Comparison of ENCODE assay signal across 22 mouse cellular contexts in the genomic region with DNA sequence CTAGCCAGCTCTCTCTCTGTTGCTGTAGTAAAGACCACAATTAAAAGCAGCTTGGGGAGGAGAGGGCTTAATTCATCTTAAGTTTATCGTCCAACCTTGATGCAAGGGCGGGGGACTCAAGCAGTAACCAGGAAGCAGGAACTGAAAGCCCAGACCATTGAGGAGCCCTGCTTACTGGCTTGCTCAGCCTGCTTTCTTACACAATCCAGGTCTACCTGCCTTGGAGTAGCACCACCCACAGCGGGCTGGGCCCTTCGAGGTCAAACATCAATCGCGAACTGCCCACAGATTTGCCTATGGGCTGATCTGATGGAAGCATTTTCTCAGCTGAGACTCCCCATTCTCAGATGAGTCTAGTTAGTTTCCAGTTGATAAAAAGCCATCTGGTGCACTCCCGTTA.
"Had no signal": no experiment of that assay in that cellular context is flagged by ENCODE, and none has a peak within 500 bp of the region (broad histone marks: within the 10 kb centered on the region; RNA-seq: fewer than 3 reads in every experiment).

No protein-coding gene starts in this region.

- H3K4me2 ChIP-seq: limb, embryonic 15.5 days; liver, embryonic 11.5 days; lung, embryonic 15.5 days had no signal

- DNase-seq: kidney, adult 2 months; kidney, postnatal 25 days; layer of hippocampus, postnatal 36 days; liver, postnatal 0 days; lung, postnatal 10 days; lung, postnatal 36 days; right cerebral cortex, adult 18-20 months; right cerebral cortex, postnatal 14 days; right cerebral cortex, postnatal 4 days; spleen, adult 18-20 months; thymus, adult 2 months; thymus, postnatal 14 days; thymus, postnatal 4 days had no signal

- H3K27ac ChIP-seq: kidney, postnatal 0 days; left cerebral cortex, adult 2 months; limb, embryonic 12.5 days; limb, embryonic 15.5 days; liver, embryonic 14.5 days; lung, embryonic 15.5 days; midbrain, embryonic 10.5 days had no signal

- H3K9ac ChIP-seq: limb, embryonic 12.5 days; limb, embryonic 15.5 days; liver, embryonic 14.5 days; liver, postnatal 0 days; lung, embryonic 15.5 days had no signal

- H3K36me3 ChIP-seq: limb, embryonic 12.5 days; limb, embryonic 15.5 days; lung, embryonic 15.5 days; midbrain, embryonic 10.5 days had no signal

- H3K9me3 ChIP-seq: limb, embryonic 12.5 days; limb, embryonic 15.5 days; lung, embryonic 15.5 days; midbrain, embryonic 10.5 days had no signal

- H3K4me3 ChIP-seq: left cerebral cortex, adult 2 months; limb, embryonic 12.5 days; limb, embryonic 15.5 days; lung, embryonic 15.5 days; megakaryocyte, embryonic 14.5 days had no signal

- ATAC-seq: liver, postnatal 0 days had no signal

- H3K4me1 ChIP-seq: limb, embryonic 15.5 days; lung, embryonic 15.5 days; megakaryocyte, embryonic 14.5 days had no signal

- H3K27me3 ChIP-seq: megakaryocyte, embryonic 14.5 days had no signal
